Mouse (Mus musculus): Measurements from ENCODE around the gene Atp2a2. TPM values are rescaled to one million over a fixed set of nuclear protein-coding genes. Genes with fewer than 3 reads are reported as not detected.
"Not testable (repeated sequence)": the region's sequence is repeated elsewhere in the genome, so short reads cannot be mapped to it uniquely, and the experiment has no call there.

The Atp2a2 gene
- total RNA-seq, 1 experiment from 2014 or later: 220 TPM

- no peak for DNase-seq
Measured at GRCm38 (mm10) chr5:122498046-122498445, 4.0 kb downstream of the Atp2a2 start.

GRCm38 (mm10) chr5:122496990-122497389 lies 5.0 kb downstream of the Atp2a2 start:
- no peak for DNase-seq

DNA sequence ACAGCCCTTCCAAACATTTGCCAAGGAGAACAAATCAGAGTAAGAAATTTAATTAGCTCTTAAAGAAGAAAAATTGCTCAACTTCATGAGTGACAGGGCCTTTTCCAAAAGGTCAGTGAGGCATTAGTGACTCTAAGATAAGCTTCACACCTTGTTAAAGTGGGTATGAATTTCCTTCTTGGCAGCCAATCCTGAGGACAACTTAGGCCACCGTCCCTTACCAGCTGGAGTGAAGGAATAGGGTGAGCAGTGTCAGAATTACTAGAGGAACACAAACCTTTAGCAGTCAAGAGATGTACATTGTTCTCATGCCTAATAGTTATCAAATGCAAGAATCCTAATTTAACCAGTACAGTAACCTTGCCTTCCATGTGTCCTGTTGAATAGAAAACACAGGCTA lies 7.6 kb downstream of the Atp2a2 start:
- DNase-seq: no peak

DNA sequence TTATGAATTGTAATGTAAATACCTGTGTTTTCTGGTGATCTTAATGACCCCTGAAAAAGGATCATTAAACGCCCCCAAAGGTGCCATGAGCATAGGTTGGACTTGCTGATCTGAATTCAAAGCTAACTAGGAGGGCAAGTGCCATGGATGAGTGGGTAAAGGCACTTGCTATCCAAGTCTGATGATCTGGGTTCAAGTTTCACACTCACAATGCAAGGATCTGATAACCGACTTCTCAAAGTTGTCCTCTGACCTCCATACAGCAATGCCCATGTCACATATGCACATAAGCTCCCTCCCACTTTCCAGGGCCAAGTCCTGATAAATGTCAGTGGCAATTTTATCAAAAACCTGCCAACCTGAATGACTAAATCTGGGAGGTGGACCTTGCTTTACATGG lies 9.0 kb downstream of the Atp2a2 start:
- no peak for DNase-seq

DNA sequence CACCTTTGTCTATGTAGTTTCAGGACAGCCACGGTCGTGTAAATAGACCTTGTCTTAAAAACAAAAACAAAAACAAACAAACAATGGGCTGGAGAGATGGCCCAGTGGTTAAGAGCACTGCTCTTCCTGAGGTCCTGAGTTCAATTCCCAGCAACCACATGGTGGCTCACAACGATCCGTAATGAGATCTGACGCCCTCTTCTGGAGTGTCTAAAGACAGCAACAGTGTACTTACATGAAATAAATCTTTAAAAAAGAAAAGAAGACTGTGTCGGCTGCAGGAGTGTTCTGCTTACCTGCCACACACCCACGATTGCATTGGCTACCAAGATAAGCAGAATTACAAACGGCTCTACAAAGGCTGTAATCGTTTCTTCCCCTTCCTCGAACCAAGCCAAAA lies 10.6 kb downstream of the Atp2a2 start:
- DNase-seq: no peak

GRCm38 (mm10) chr5:122490148-122490547 lies 11.9 kb downstream of the Atp2a2 start:
- DNase-seq: no peak

DNA sequence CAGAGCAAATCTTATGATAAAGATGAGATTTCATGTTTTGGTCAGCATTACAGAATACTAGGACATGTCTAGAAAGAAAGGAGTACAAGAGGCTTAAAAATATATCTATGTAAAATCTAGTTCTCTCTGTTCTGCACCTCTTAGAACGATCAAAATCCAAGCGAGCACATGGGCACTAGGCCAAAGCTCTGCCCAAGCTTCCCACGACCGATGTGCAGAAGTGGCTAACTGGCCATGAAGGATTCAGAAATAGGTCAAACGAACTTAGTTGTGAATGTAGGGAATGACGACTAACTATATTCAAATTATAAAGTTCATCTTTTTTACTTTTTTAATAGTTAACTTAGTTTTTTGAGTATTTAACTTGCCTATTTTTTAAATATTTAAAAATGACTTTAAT lies 14.2 kb downstream of the Atp2a2 start:
- no peak for DNase-seq

DNA sequence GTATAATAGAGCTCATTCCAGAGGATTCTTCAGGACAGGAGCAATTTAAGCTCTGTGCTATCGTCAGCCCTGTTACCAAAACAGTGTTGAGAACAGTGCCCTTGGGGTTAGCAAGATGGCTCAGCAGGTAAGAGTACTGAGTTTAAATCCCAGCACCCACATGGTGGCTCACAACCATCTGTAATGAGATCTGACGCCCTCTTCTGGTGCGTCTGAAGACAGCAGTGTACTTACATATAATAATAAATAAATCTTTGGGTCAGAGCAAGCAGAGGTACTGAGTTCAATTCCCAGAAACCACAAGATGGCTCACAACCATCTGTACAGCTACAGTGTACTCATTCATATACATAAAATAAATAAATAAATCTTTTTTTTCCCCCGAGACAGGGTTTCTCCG lies 15.8 kb downstream of the Atp2a2 start:
- DNase-seq: not testable (repeated sequence)

DNA sequence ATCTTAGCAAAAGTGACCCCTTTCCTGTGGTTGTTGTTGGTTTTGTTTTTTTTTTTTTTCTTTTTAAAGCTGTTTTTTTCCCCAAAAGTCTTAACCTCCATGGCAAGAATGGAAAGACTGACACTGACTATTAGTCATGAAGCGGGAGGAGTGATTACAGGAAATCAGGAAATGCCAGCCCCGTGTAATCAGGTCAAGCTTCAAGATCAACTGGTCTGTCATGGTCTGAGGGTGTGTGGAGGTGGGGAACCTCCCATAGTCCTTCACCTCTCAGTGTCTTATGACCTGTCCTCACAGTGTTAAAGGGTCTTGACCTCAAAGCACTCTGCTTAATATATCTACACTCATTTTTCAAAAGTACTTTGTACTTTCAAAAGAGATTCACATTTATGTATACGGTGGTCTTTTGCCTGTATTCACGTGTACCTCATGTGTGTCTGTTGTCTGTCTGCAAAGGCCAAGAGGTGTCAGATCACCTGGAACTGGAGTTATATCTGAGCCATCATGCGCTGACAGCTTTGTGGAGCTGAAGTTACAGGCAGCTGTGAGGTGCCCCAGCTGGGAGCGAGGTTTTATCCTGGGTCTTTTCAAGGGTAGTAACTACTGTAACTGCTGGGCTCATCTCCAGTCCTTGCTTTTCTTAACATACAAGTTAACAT lies 19.2 kb downstream of the Atp2a2 start:
- peak; percentile 35 for DNase-seq

- DNase-seq: peak; percentile 29
Measured at GRCm38 (mm10) chr5:122481844-122482243, 20.2 kb downstream of the Atp2a2 start.

- no peak for DNase-seq
Measured at GRCm38 (mm10) chr5:122479131-122479530, 22.9 kb downstream of the Atp2a2 start.

- DNase-seq: no peak
Measured at GRCm38 (mm10) chr5:122477492-122477891, 24.5 kb downstream of the Atp2a2 start.

GRCm38 (mm10) chr5:122476078-122476477 lies 25.9 kb downstream of the Atp2a2 start:
- no peak for DNase-seq

- no peak for DNase-seq
Measured at GRCm38 (mm10) chr5:122474643-122475363, 27.2 kb downstream of the Atp2a2 start.

DNA sequence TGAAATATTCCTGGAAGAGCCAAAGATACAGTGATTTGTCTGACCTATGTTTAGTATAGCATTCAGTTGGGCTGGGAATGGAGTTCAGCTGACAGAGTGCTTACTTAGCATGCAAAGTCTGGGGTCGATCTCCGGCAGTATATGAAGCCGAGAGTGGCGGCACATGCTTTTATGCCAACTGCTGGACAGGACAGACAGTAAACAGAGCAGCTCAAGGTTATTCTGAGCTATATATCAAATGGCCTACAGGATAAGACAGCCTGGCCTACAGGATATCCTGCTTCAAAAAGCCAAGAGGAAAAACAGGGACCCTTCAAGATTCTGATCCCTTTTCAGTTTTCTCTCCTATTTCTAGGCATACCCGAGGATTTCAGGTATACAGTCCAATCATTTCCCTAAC lies 30.4 kb downstream of the Atp2a2 start:
- DNase-seq: peak; percentile 26

- no peak for DNase-seq
Measured at GRCm38 (mm10) chr5:122461431-122461830, 40.6 kb downstream of the Atp2a2 start.

- peak; percentile 66 for DNase-seq
Measured at GRCm38 (mm10) chr5:122460656-122461055, 41.4 kb downstream of the Atp2a2 start.

- DNase-seq: no peak
Measured at GRCm38 (mm10) chr5:122459335-122459734, 42.7 kb downstream of the Atp2a2 start.

DNA sequence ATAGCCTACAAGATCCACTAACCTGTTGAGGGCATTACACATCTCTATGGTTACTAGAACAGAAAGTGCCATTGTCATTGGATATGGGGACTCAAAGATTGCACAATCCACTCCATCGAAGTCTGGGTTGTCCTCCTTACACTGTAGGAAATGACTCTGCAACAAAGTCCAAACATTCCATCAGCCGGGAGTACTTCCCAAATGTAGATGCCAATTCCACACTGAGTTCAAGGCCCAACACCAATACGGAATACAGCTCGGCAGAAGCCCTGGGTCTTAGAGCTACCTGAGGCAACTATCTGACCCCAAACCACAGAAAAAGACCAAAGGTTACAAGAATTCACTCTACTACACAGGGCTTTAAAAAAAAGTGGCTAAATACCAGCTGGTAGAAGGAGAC lies 44.0 kb downstream of the Atp2a2 start:
- DNase-seq: no peak

DNA sequence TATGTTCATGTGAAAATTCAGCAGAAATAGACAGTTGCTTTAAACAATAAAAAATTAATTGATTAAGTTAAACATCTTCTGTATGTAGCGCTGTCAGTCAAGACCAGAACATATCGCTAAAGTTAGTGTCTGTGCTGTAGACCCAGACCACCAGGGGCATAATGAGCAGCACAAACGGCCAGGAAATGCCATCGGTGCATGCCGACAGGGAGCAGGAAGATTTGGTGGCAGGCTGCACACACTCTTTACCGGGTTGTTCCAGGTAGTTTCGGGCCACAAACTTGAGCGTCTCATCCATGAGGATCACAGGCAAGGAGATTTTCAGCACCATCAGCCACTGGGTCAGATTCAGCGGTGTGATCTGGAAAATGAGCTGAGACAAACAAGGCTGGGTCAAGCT lies 45.0 kb downstream of the Atp2a2 start:
- DNase-seq: not testable (repeated sequence)

DNA sequence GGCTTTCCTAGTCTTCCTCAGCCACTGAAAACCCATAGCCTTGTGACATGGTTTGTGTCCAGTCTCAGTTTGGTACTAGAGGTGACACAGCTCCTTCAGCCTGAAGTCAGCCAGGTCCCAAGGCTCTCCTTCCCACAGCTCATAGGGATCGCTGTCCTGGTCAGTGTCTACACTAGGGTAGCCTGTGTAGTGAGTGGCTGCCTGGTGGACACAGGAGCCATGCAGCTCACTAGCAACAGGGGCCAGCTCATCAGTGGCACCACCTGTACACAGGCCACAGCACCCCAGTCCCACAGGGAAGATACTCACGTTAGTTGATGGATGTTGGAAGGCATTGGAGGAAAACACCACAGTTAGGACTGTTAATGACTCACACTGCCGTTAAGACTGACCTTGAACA lies 46.4 kb downstream of the Atp2a2 start:
- DNase-seq: no peak

DNA sequence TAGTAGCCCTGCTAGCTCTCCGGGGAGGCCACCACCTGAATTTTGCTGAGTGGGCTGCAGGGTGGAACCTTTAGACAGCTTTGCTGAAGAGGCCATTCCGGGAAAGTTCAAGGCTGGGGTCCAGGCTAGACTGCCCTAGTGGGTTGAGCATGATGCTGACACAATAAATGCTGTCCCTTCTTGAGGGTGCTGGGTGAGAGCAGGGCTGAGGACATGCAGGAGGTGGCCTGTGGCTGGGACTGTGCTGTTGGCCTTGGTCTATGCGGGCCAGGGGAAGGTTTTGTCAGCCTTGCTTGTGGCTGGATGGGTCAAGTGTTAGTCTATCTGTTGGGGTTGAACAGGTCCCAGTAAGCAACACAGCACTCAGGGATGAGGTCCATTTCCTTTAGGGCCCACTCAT lies 47.1 kb downstream of the Atp2a2 start:
- DNase-seq: peak; percentile 27

DNA sequence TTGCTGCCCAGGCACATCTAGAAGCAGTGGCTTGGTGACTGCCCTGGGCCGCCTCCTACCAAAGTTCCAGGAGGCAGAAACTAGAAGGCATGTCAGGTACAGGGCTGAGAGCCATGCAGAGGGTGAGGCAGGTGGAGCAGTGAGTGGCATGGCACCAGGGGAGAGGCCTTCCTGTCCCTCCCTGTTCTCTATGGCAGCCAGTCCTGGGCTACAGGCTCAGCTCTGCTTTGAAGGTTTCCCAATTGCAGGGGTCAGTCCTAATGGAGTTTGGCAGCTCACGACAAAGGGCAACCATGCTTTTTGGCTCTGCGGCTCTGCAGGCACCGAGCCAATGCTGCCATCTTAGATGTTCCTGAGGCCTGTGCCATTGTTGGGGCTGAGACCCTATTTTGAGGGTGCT lies 47.6 kb downstream of the Atp2a2 start:
- peak; percentile 26 for DNase-seq

- DNase-seq: peak; percentile 45
Measured at GRCm38 (mm10) chr5:122453188-122453587, 48.8 kb downstream of the Atp2a2 start.
